ENCODE assay signal across 8 mouse cellular contexts in the genomic region with DNA sequence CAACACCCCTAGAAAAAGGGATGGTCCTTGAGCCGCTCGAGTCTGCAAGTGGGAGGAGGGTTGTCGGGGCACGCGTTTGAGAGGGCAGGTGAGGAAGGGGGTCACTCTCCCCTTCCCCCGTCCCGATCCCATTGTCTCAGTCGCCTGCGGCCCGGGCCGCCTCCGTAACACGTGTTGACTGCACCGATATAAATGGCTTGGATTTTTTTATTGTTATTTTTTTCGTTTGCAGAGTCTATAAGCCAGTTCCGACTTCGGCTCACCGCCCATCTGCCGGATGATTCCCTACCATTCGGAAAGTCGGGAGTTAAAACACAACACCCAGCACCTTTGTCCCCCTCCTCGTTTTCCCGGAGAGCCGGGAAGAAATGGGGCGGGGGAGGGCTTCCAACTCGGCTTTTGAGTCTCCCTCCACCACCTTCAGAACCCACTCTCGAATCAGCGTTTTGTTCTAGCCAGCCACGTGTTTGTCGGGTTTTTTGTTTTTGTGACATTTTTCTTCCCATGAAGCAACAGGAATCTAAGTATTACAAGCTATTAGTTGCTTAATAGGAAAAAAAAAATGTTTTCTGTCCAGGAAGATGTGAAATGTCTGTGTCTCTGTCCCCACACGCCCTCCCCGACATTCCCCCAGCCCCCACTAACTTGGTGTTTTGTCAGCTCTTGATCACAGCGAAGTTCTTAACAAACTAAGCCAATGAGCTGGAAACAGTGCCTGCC. TPM values are rescaled to one million over a fixed set of nuclear protein-coding genes. Genes with fewer than 3 reads are reported as not detected.
DNase-seq lines count a peak whose midpoint lies in the region; ATAC-seq lines count a peak whose summit lies in the region.

No protein-coding gene starts in this region.

- no peaks in the 10 kb centered on the region for H3K36me3 ChIP-seq in kidney, embryonic 15.5 days
- no peaks in the 10 kb centered on the region for H3K36me3 ChIP-seq in heart, embryonic 15.5 days
- no peaks in the 10 kb centered on the region for H3K36me3 ChIP-seq in limb, embryonic 15.5 days
- H3K36me3 ChIP-seq in stomach, embryonic 15.5 days = no peaks in the 10 kb centered on the region

- WGBS in kidney, embryonic 15.5 days = under 1% methylated on average over 33 of the region's 33 CpGs
- WGBS in heart, embryonic 15.5 days = under 1% methylated on average over 33 of the region's 33 CpGs
- WGBS in limb, embryonic 15.5 days = under 1% methylated on average over 33 of the region's 33 CpGs
- 2% methylated on average over 33 of the region's 33 CpGs for WGBS in stomach, embryonic 15.5 days

- H3K27me3 ChIP-seq in kidney, embryonic 15.5 days = peaks cover 10% of the 10 kb centered on the region
- no peaks in the 10 kb centered on the region for H3K27me3 ChIP-seq in heart, embryonic 15.5 days
- H3K27me3 ChIP-seq in limb, embryonic 15.5 days = peaks cover 7% of the 10 kb centered on the region
- peaks cover 7% of the 10 kb centered on the region for H3K27me3 ChIP-seq in stomach, embryonic 15.5 days (replicated peaks)

- ATAC-seq in kidney, embryonic 15.5 days (replicated peaks; ENCODE audit: low FRiP score) = no peak; the same call in 1 of the 2 replicates
- peak; percentile 15; the same call in 1 of the 2 replicates for ATAC-seq in heart, embryonic 15.5 days (replicated peaks; ENCODE audit: insufficient number of reproducible peaks, insufficient read depth, low FRiP score, low read depth)
- ATAC-seq in limb, embryonic 15.5 days (ENCODE audit: insufficient number of reproducible peaks, low FRiP score, low TSS enrichment, low read depth) = no peak
- ATAC-seq in stomach, embryonic 15.5 days (ENCODE audit: insufficient read depth, low FRiP score, low read depth) = 0 out of 2 replicates have a peak, but pooled peaks have one; percentile 1
- no peak for ATAC-seq in megakaryocyte-erythroid progenitor cell, adult 5-6 weeks (replicated peaks; ENCODE audit: low FRiP score, low TSS enrichment, poor library complexity, severe bottlenecking)

- peak overlapping the region; percentile 99 for H3K4me2 ChIP-seq in kidney, embryonic 15.5 days
- peak overlapping the region; percentile 98 for H3K4me2 ChIP-seq in heart, embryonic 15.5 days
- peak overlapping the region; percentile 96 for H3K4me2 ChIP-seq in limb, embryonic 15.5 days
- peak overlapping the region; percentile 98 for H3K4me2 ChIP-seq in stomach, embryonic 15.5 days

- peak overlapping the region; percentile 96 for H3K27ac ChIP-seq in kidney, embryonic 15.5 days
- H3K27ac ChIP-seq in heart, embryonic 15.5 days = peak overlapping the region; percentile 84
- peak overlapping the region; percentile 95 for H3K27ac ChIP-seq in limb, embryonic 15.5 days
- H3K27ac ChIP-seq in stomach, embryonic 15.5 days = peak overlapping the region; percentile 93

- H3K4me3 ChIP-seq in kidney, embryonic 15.5 days (replicated peaks) = peak overlapping the region; percentile 92
- H3K4me3 ChIP-seq in heart, embryonic 15.5 days = peak overlapping the region; percentile 86
- peak overlapping the region; percentile 76 for H3K4me3 ChIP-seq in limb, embryonic 15.5 days
- peak overlapping the region; percentile 68 for H3K4me3 ChIP-seq in stomach, embryonic 15.5 days (replicated peaks)

- H3K9ac ChIP-seq in kidney, embryonic 15.5 days = peak overlapping the region; percentile 97
- H3K9ac ChIP-seq in heart, embryonic 15.5 days = peak overlapping the region; percentile 75
- peak overlapping the region; percentile 55 for H3K9ac ChIP-seq in limb, embryonic 15.5 days
- H3K9ac ChIP-seq in stomach, embryonic 15.5 days = peak overlapping the region; percentile 39

- peaks cover 23% of the 10 kb centered on the region for H3K4me1 ChIP-seq in kidney, embryonic 15.5 days
- peaks cover 26% of the 10 kb centered on the region for H3K4me1 ChIP-seq in heart, embryonic 15.5 days (replicated peaks)
- peaks cover 28% of the 10 kb centered on the region for H3K4me1 ChIP-seq in limb, embryonic 15.5 days
- H3K4me1 ChIP-seq in stomach, embryonic 15.5 days = peaks cover 14% of the 10 kb centered on the region; the same call in 1 of the 2 replicates

- DNase-seq in kidney, adult 8-10 months = no peak
- DNase-seq in embryo, embryonic 10.5 days (ENCODE audit: low spot score) = peak; percentile 81
- DNase-seq in layer of hippocampus, adult 8-10 months (ENCODE audit: low spot score in 2 of 2) = no peak

- no peaks in the 10 kb centered on the region for H3K9me3 ChIP-seq in kidney, embryonic 15.5 days (replicated peaks)
- H3K9me3 ChIP-seq in heart, embryonic 15.5 days (replicated peaks) = no peaks in the 10 kb centered on the region
- no peaks in the 10 kb centered on the region for H3K9me3 ChIP-seq in limb, embryonic 15.5 days
- H3K9me3 ChIP-seq in stomach, embryonic 15.5 days = no peaks in the 10 kb centered on the region

RNA-seq across cellular contexts. Expression of gene Igf2bp1, which starts 1.9 kb away (rescaled TPM):
- 53.8 and 57.9 TPM in 2 replicates for polyA plus RNA-seq in kidney, embryonic 15.5 days (2015; fragmentation: Nextera tagmentation; extraction: Ambion mirVana)
- polyA plus RNA-seq in heart, embryonic 15.5 days (2015; fragmentation: Nextera tagmentation; extraction: Ambion mirVana) = 20.6 and 25.7 TPM in 2 replicates
- polyA plus RNA-seq in limb, embryonic 15.5 days (2015; fragmentation: Nextera tagmentation; extraction: Ambion mirVana) = 38.8 and 41.4 TPM in 2 replicates
- polyA plus RNA-seq in stomach, embryonic 15.5 days (2015; fragmentation: Nextera tagmentation; extraction: Ambion mirVana) = 27.8 and 31.0 TPM in 2 replicates
- total RNA-seq in megakaryocyte-erythroid progenitor cell, adult 5-6 weeks (2014; fragmentation: Nextera tagmentation) = 0.02 TPM in 1 of 2 replicates, not detected in the other
- not detected in 2 replicates for total RNA-seq in megakaryocyte-erythroid progenitor cell, adult 5-6 weeks (2017)
- total RNA-seq in layer of hippocampus, adult 8-10 months (2022) = not detected

RNA-seq across cellular contexts. Expression of gene Gip, which starts 16.7 kb away (rescaled TPM):
- polyA plus RNA-seq in kidney, embryonic 15.5 days (2015; fragmentation: Nextera tagmentation; extraction: Ambion mirVana) = not detected in 2 replicates
- polyA plus RNA-seq in heart, embryonic 15.5 days (2015; fragmentation: Nextera tagmentation; extraction: Ambion mirVana) = not detected in 2 replicates
- not detected in 2 replicates for polyA plus RNA-seq in limb, embryonic 15.5 days (2015; fragmentation: Nextera tagmentation; extraction: Ambion mirVana)
- polyA plus RNA-seq in stomach, embryonic 15.5 days (2015; fragmentation: Nextera tagmentation; extraction: Ambion mirVana) = 2.3 and 2.9 TPM in 2 replicates
- total RNA-seq in megakaryocyte-erythroid progenitor cell, adult 5-6 weeks (2014; fragmentation: Nextera tagmentation) = not detected in 2 replicates
- total RNA-seq in megakaryocyte-erythroid progenitor cell, adult 5-6 weeks (2017) = not detected in 2 replicates
- total RNA-seq in layer of hippocampus, adult 8-10 months (2022) = not detected

RNA-seq across cellular contexts. Expression of gene Snf8, which starts 27.0 kb away (rescaled TPM):
- polyA plus RNA-seq in kidney, embryonic 15.5 days (2015; fragmentation: Nextera tagmentation; extraction: Ambion mirVana) = 98.3 and 99.0 TPM in 2 replicates
- 65.5 and 74.2 TPM in 2 replicates for polyA plus RNA-seq in heart, embryonic 15.5 days (2015; fragmentation: Nextera tagmentation; extraction: Ambion mirVana)
- 89.0 and 99.0 TPM in 2 replicates for polyA plus RNA-seq in limb, embryonic 15.5 days (2015; fragmentation: Nextera tagmentation; extraction: Ambion mirVana)
- 87.6 and 98.6 TPM in 2 replicates for polyA plus RNA-seq in stomach, embryonic 15.5 days (2015; fragmentation: Nextera tagmentation; extraction: Ambion mirVana)
- 94.1 and 96.1 TPM in 2 replicates for total RNA-seq in megakaryocyte-erythroid progenitor cell, adult 5-6 weeks (2014; fragmentation: Nextera tagmentation)
- 37.3 and 54.3 TPM in 2 replicates for total RNA-seq in megakaryocyte-erythroid progenitor cell, adult 5-6 weeks (2017)
- 100 to 1,000 TPM in 1 of 4 experiments, 10 to 100 TPM in 3; 88.0 to 114 (median 95.9) TPM for total RNA-seq in layer of hippocampus, adult 8-10 months (2022)

RNA-seq across cellular contexts. Expression of gene Ube2z, which starts 57.5 kb away (rescaled TPM):
- polyA plus RNA-seq in kidney, embryonic 15.5 days (2015; fragmentation: Nextera tagmentation; extraction: Ambion mirVana) = 40.6 and 42.0 TPM in 2 replicates
- polyA plus RNA-seq in heart, embryonic 15.5 days (2015; fragmentation: Nextera tagmentation; extraction: Ambion mirVana) = 25.6 and 35.2 TPM in 2 replicates
- 36.4 and 45.2 TPM in 2 replicates for polyA plus RNA-seq in limb, embryonic 15.5 days (2015; fragmentation: Nextera tagmentation; extraction: Ambion mirVana)
- 38.2 and 39.7 TPM in 2 replicates for polyA plus RNA-seq in stomach, embryonic 15.5 days (2015; fragmentation: Nextera tagmentation; extraction: Ambion mirVana)
- total RNA-seq in megakaryocyte-erythroid progenitor cell, adult 5-6 weeks (2014; fragmentation: Nextera tagmentation) = 25.4 and 27.5 TPM in 2 replicates
- 14.6 and 19.4 TPM in 2 replicates for total RNA-seq in megakaryocyte-erythroid progenitor cell, adult 5-6 weeks (2017)
- total RNA-seq in layer of hippocampus, adult 8-10 months (2022) = 10 to 100 TPM; 55.2 to 57.7 (median 57.1) TPM

Comparison
In these comparisons a context has a peak if more than half of its experiments do, and no peak if none do; other contexts are left out.
1. ATAC-seq: peak in heart, embryonic 15.5 days (single experiment) and stomach, embryonic 15.5 days (single experiment); none in kidney, embryonic 15.5 days (single experiment), limb, embryonic 15.5 days (single experiment) and megakaryocyte-erythroid progenitor cell, adult 5-6 weeks (single experiment).
2. H3K9ac ChIP-seq: peak in every context shown above with its lines; median percentile 97 in kidney, embryonic 15.5 days; 75 in heart, embryonic 15.5 days; 55 in limb, embryonic 15.5 days; 39 in stomach, embryonic 15.5 days.
3. Peak in every context shown above with its lines, with median percentiles within 50 percentile points of each other: H3K27ac ChIP-seq, H3K4me2 ChIP-seq and H3K4me3 ChIP-seq.